Mouse (Mus musculus) B cell, adult 2 months (primary cell): ENCODE measurements at regions not wholly inside any gene's neighbourhood (a gene's known extent, or its start where the extent isn't known, plus 50 kb on each side); places are given as distances from the start of the nearest gene placed in this dataset.
A peak's percentile ranks its signal among the peaks of the same experiment; 100 is the strongest.
"Not testable (repeated sequence)": the region's sequence is repeated elsewhere in the genome, so short reads cannot be mapped to it uniquely, and the experiment has no call there.

Experiments
- DNase-seq, 2 experiments: peaks; one replicate each; pipeline ENCODE4 v3.0.0; 2022

GRCm38 (mm10) chr12:56058876-56059275 is 222.8 kb downstream of the Brms1l start:
- no peak for DNase-seq

DNA sequence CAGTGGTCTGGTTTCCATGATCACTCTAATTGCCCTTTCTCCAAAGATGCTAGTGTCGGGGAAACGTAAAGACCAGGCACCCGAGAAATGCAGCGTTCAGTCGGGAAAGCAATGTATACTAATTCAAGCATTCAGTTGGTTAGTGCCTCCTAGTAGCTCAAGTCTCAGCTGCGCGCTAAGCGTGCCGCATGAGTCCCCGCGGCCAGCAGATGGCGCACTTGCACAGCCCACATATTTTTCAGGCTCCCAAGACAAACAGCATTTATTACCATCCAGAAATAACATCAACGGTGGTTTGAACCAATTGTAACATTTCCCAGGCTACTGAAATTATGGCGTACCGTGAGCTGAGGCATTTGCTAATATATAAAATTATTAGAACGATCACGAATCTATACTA is 222.3 kb downstream of the Brms1l start:
- DNase-seq: peak; percentile 50 to 51

GRCm38 (mm10) chr12:56055382-56055781 is 219.3 kb downstream of the Brms1l start:
- DNase-seq: no peak

DNA sequence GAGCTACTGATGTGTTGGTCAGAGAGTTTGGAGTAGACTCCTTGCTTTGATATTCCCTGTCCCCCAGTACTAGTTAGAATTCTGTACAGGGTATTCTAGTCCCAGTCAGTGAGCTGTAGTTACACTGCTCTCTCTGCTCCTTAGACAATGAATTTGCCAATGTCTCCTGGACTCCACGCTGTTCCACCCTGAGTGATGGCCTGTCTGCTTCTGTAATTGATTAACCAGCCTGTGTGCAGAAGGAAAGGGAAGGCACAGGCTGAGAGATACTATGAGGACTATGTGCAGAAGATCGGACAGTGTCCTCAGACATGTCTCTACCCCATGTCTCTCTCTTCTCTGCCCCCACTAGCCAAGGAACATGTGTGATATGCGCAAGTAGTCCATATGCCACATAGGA is 209.9 kb downstream of the Brms1l start:
- no peak for DNase-seq

DNA sequence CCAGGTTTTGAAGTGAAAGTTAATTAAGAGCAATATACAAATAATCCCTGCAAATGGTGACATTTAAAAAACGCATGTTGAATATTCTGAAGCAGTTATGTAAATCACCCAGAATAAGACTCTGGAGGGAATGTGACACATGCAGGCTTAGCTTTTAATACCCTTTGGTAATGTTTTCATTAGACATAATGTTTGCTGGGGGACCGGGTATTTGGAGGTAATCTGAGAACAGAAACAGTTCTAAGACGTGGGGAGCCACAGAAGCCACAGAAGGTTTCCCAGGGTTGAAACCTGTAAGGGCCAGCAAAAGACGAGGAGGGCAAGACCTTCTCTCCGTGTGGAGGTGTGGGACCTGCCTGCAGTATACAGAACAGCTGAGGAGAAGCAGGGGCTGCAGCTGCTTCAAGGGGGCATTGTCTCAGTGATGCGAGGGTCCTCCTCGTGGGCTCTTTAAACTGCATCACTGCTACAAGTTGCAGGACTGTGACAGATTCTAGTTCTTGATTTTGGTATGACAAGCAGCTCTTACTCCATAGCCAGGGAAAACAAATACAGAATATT is 184.9 kb downstream of the Brms1l start:
- no peak for DNase-seq

DNA sequence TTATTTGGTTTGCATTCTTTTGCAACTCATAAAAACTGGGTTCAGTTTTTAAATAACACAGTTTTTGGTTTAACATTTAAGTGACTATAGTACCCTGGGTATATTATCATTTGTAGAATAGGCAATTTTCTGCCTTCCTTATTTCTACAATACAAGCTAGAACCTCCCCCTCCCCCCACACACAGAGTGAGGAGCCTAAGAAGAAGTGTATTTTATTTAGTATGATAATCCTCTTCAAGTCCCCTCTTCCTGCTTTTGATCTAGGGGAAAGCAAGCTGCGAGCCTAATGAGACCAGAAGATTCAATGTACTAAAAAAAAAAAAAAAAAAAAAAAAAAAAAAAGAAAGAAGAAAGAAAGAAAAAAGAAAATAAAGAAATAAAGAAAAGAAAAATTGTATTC is 184.4 kb downstream of the Brms1l start:
- no peak for DNase-seq

DNA sequence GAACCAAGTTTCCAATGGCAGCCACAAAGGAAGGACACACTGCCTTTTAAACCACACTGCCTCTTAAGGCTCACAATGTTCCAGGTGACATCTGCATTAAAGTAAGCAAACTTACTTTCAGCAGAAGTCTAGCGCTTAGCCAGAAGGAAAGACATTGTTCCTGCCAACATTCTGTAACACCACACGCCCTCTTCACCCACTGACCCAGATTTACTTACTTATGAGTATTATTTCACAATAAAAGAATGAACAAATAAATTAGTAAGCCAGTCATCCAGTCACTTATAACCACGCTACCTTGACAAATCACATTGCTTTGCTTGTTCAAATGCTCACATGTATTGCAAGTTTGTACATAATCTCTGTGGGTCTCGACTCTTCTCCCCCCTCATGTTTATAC is 173.9 kb downstream of the Brms1l start:
- no peak for DNase-seq

DNA sequence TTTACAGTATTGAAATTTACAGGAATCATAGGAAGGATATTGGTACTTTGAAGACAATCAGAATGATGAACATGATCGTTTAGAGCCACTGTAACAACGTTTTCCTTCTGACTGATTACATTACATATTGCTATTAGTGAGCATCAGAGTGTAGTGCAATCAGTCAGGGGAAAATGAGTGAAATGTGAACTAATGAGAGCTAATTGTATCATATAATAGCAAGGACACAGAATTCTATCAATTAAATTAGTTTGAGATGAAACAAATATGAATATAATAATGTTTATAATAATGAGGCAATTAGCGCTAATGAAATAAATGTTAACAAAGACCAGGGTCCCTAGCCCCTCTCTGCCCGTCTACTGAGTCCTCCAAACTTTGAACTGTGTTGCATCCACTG is 169.7 kb downstream of the Brms1l start:
- DNase-seq: no peak

GRCm38 (mm10) chr12:56005321-56005720 is 169.2 kb downstream of the Brms1l start:
- no peak for DNase-seq

- DNase-seq: no peak
Measured at GRCm38 (mm10) chr12:56004479-56004878, 168.4 kb downstream of the Brms1l start.

GRCm38 (mm10) chr12:56003561-56003960 is 167.4 kb downstream of the Brms1l start:
- no peak for DNase-seq

DNA sequence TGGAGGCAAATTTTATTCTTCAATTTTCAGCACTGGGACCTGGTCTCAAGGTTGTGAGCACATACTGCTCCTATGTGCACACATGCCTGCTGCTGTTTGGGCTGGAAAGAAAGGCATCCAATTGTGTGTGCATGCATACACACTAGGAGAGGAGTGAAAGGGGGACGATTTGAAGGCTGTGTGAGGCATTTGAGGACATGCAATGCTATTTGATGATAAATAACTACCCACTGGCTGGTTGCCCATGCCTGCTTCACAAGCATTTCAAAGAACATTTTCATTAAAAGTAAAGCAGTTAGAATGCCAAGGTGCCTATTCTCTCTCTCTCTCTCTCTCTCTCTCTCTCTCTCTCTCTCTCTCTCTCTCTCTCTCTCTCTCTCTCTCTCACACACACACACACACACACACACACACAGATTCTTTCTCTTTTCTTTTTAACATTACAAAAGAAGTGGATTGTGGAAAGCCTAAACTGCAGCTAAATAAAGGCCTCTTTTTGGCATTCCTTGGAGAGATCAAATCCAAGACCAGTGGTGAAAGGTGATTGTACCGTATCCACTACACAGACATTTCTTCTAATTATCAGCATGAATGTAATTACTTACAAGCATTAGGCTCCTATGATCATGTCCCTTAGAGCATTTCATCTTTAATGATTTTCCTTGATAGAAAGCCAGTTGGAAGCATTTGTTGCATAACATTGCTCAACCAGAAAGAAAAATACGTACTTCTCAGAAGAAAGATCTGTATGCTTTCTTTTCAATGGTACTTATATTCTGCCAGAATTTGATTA is 160.7 kb downstream of the Brms1l start:
- no peak for DNase-seq

- no peak for DNase-seq
Measured at GRCm38 (mm10) chr12:55983565-55984351, 147.6 kb downstream of the Brms1l start.

DNA sequence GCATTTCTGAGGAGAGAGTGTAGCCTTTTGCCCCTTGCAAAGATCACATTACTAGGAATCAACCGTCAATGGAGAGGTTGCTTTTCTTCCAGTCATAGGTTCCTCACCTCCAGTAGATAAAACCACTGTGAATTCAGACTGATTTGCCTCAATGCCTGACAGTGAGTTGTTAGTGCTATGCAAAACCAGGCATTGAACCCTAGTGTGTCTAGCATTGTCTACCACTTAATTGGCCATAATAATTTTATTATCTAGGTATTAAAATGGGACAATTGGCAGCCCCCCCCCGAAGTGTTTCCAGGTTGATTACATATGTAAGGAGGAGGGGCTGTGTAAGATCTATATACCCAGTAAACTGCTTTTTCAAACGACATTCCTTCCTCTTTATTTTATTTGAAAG is 147.0 kb downstream of the Brms1l start:
- no peak for DNase-seq

- no peak for DNase-seq
Measured at GRCm38 (mm10) chr12:55974262-55974661, 138.1 kb downstream of the Brms1l start.

GRCm38 (mm10) chr12:55959319-55959718 is 123.2 kb downstream of the Brms1l start:
- DNase-seq: not testable (repeated sequence)

- no peak for DNase-seq
Measured at GRCm38 (mm10) chr12:55940566-55940965, 104.4 kb downstream of the Brms1l start.

DNA sequence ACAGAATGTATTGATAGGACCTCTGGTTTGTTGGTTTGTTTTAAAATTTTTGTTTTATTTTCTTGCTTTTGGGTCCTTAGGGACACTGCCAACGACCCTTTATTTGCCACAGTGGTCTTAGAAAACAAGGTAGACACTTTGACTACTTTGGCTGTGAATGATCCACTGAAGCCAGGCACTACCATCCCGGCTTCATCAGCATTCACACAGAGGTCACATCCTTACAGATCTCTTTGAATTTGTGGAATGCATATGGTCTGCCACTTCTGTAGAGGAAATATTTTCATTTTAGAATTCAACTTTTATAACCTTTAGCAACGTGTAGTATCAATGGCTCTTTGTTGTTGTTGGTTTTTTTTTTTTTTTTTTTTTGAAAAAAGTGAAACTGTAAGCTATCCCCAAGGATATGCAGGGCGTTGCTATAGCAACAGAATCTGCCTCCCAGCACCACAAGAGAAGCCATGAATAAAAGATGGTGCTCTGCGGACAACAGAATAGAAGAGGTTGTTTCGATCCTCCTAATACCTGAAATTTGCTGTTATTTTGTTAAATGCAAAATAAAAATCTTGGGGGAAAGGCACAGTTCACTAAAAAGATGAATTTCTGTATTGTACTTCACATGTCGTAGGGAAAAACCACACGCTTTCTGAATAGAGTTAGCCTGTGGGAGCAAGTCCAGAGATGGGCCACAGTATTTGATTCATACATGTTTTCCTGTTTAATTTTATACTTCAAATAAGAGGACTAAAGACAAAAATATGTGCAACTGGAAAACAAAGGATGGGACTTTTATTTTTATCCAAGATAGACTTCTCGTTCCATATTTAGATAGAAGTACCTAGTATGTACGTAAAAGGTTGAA is 103.4 kb downstream of the Brms1l start:
- no peak for DNase-seq

DNA sequence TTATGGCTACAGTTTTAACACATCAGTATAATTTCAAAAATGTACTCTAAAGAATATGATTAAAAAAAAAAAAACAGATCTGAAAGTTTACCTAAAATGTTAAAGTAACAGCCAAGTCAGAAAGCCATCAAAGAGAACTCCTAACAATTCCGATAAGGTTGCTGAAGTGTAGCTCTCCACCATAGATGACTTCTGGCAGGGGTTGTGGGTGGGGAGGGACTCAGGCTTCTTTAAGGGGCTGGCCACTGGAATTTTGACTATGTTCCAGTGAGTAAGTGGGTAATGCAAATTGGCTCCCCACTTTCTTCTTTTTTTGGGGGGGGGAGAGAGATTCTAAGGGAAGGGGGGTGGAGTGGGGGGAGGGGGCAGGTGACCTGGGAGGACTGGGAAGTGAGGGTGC is 98.0 kb downstream of the Brms1l start:
- no peak for DNase-seq

GRCm38 (mm10) chr12:55933417-55933816 is 97.3 kb downstream of the Brms1l start:
- DNase-seq: no peak

- DNase-seq: no peak
Measured at GRCm38 (mm10) chr12:55930468-55930867, 94.3 kb downstream of the Brms1l start.

GRCm38 (mm10) chr12:55926974-55927321 is 90.8 kb downstream of the Brms1l start:
- DNase-seq: no peak
